Mouse (Mus musculus): ENCODE data around the gene Dffa.

The Dffa gene

DNA sequence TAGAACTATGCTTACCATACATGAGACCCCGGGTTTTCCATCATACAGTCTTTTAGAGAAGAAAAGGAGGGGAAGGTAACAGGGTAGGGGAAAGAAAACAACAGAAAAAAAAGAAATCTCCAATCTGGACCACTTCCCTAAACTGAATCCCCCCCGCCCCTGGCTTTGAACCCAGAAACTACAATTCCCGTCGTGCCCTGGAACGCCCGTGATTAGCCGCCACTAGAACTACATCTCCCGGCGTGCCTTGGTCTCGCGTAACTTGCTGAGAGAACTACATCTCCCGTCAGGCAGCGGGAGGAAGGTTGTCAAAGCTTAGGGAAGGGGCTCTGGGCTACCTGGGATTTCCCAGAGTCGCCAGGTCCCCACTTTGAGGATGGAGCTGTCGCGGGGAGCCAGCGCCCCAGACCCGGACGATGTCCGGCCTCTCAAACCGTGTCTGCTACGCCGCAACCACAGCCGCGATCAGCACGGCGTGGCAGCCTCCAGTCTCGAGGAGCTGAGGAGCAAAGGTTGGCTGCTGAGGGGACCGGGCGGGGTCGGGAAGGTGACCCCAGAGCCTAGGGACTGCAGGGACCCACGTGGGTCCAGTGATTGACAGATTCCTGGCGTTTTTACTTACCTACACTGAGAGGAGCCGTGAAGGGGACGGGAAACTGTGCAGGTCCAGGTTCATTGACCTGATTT lies at the start of gene Dffa:
Dffa (plus strand) TSS at position 272 of the 687 bp plus-strand sequence.
- DNase-seq (ENCODE audit: low spot score in 2 of 2): peak; percentile 89 to 96

GRCm38 (mm10) chr4:149055847-149056246 lies 48.1 kb upstream of the Dffa start:
- no peak for DNase-seq (ENCODE audit: low spot score in 2 of 2)

- DNase-seq (ENCODE audit: low spot score in 2 of 2): no peak
These were observed 47.0 kb upstream of the Dffa start for GRCm38 (mm10) chr4:149056957-149057356.

- DNase-seq (ENCODE audit: low spot score in 2 of 2): no peak
These were observed 46.5 kb upstream of the Dffa start for GRCm38 (mm10) chr4:149057470-149057869.

- DNase-seq (ENCODE audit: low spot score in 2 of 2): no peak
These were observed 45.6 kb upstream of the Dffa start for GRCm38 (mm10) chr4:149058298-149058697.

DNA sequence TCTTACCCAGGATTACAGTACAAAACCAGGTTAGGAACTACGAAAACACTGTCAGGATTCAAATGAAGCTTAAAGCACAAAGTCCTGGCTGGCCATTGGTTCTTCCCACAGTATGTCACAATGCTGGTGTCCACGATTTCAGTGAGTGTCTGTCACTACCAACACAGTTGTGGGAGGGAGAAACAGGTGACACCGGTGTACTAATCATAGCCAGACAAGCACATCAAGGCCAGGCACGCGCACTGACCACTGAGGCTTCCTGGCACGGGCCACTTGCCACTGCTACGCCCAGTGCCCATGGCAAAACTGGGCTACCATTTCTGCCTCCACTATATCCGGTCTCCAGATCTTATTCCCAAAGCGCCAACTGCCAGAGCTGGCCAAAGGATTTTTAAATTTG lies 44.2 kb upstream of the Dffa start:
- DNase-seq (ENCODE audit: low spot score in 2 of 2): no peak

DNA sequence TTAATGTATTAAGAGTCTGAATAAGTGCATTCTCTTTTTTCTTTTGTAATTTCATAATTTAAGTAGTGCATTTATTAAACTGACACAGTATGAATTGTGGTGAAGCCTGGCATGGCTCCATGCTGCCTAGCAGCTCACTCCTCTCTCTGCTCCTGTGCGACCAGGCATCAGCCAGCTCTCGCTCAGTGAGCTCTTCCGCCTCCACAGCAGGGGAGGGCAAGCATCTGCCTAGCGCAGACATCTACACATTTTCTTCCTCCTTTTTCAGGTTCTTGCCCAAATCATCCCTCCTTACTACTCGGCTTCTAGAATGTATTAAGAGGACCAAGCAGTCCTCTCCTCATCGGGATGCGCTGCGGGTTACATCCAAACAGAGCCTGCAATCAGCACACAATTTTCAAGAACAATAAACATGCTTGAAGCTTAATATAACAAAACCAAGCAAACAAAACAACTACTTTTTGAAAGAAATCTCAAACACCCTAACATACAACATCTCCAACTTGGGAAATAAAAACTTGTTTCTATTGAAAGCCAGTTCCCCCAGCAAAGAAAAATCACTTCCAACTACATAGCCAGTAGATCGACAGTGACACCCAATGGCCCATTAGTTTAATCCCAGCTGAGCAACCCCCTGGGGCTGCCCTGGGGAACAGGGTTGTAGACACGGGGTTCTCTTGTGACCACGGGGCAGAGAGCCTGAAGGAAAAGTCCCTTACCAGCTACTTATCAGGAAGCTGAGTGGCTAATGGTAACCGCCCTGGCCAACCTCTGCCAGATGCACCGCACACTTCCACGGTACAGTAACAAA lies 43.1 kb upstream of the Dffa start:
- no peak for DNase-seq (ENCODE audit: low spot score in 2 of 2)

DNA sequence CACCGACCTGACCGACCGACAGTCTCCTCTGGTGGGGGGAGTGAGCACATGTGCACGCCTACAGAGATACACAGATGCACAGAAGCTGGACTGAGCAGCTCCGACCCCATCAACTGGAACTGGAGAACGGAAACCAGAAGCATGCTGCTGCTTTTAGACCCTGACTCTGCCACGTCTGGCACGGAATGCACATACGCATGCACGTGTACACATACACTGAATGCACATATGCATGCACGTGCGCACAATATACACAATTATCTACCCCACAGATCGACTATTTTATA lies 42.6 kb upstream of the Dffa start:
- DNase-seq (ENCODE audit: low spot score in 2 of 2): no peak

DNA sequence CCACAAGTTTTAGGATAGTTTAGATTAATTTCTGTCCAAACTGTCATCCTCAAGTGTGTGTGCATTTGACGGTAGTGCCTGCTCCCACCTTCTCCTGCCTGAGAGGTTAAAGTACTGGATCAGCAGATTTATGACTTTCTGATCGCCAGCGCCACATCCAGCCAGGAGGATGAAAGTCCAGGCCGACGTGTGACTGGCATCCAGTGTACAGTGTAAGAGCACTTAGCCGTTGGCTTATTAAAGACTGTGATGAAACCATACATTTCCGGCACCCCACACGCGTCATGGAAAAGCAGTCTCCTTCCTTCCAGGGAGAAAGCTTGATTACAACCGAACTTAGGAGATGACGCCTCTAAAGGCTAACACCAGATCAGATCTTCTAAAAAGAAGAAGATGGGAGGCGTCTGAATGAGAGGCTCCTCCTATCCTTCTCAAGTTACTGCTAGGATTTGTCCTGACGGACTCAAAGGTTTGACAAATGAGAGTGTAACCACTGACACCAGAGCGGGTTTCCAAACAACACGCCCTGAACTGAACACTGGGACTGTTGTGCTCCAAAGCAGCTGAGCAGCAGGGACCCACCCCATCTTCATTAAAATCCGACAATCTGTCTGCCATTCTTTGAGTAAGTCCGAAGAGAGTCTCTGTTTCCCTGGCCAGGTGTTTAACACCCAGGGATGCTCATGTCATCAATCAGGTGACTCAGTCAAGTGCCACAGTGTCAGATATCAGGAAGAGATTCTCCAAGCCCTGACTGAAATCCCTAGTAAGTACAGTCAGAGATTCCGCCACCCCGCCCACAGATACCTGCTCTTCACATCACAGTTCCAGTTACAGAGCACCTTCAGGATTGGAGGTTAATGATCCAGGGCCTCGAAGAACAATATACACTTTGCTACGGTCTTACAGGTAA lies 41.3 kb upstream of the Dffa start:
- no peak for DNase-seq (ENCODE audit: low spot score in 2 of 2)

- DNase-seq (ENCODE audit: low spot score in 2 of 2): no peak
These were observed 39.7 kb upstream of the Dffa start for GRCm38 (mm10) chr4:149064061-149064854.

GRCm38 (mm10) chr4:149066672-149067551 lies 37.0 kb upstream of the Dffa start:
- no peak for DNase-seq (ENCODE audit: low spot score in 2 of 2)

GRCm38 (mm10) chr4:149075073-149075472 lies 28.9 kb upstream of the Dffa start:
- peak; percentile 45 to 55 for DNase-seq (ENCODE audit: low spot score in 2 of 2)

DNA sequence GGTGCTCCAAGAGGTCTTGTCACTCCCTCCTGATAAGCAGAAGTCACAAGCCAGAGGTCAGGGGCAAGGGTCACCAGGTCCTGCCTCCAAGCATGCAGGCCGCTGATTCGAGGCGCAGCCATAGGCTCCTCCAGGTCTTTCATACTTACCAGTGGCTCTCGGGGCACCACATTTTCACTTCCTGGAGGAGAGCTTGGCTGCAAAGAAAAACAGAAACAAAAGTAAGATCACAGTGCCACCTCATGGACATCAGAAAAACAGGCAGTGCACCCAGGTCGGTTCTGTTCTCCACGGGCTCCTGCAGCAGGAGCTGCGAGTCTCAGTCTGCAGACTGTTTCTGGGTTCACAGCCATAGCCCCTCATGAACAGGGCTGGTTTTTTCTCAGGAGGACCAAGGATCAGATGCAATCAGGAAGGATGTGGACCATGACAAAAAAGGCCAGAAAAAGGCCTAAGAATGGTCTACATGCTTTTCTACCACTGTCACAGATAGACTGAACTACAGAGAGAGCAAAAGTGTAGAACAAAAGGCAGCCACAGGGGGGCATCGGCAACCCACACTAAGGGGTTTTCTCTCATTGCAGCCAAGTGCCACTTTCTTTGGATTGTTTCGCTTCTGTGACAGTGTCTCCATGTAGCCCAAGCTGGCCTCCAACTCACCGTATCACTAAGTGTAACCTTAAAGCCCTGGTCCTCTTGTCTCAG lies 27.9 kb upstream of the Dffa start:
- peak; percentile 46 to 54 for DNase-seq (ENCODE audit: low spot score in 2 of 2)

GRCm38 (mm10) chr4:149078261-149078660 lies 25.7 kb upstream of the Dffa start:
- DNase-seq (ENCODE audit: low spot score in 2 of 2): no peak

- no peak for DNase-seq (ENCODE audit: low spot score in 2 of 2)
These were observed 24.3 kb upstream of the Dffa start for GRCm38 (mm10) chr4:149079629-149080028.

DNA sequence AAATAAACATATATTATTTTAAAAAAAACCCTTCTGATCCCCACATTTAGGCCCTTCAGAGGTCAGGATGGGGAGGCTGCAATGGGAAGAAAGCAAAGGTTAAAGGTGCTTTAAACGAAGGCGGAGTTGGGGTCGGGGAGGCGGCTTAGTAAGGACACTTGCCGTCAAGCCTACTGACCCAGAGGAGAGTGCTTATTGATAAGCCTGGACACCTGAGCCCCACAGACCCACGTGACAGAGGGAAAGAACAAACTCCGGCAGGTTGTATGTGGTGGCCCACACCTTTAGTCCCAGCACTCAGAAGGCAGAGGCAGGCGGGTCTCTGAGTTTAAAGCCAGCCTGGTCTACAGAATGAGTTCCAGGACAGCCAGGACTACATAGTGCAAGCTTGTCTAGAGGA lies 23.8 kb upstream of the Dffa start:
- DNase-seq (ENCODE audit: low spot score in 2 of 2): no peak

DNA sequence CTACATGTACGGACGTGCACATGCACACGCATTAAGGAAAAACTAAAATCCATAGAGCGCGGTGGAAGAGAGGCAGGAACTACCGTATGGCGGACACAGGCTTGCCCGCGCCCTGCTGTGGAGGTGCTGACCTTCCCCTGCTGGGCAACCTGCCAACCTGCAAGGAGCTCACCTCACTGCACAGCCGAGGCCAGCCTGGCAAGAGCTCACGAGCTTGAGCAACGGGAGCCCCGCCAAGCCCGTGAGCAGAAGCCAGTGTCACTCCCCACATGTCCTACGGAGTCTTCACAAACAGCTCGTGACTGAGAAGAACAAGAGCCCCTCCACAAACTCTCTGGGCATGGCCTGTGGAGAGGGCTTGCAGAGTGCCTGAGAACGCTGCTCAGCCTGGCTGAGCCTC lies 22.4 kb upstream of the Dffa start:
- DNase-seq (ENCODE audit: low spot score in 2 of 2): peak; percentile 73 to 79

DNA sequence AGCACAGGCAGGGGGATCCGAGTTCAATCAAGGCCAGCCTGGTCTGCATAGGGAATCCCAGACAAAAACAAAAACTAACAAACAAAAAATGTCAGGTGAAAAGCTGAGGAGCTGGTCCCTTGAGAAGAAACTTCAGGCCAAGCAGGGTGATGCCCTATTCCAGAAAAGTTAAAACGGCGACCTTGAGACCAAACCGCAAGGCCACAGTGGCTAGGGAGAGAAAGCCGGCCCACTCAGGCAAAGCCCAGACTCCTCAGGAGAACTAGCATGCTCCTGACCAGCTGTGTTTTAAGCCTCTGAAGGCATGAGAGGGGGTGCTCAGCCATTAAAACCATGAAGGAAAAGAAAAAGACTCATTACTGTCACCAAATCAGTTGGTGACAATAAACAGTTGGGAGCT lies 18.6 kb upstream of the Dffa start:
- no peak for DNase-seq (ENCODE audit: low spot score in 2 of 2)

DNA sequence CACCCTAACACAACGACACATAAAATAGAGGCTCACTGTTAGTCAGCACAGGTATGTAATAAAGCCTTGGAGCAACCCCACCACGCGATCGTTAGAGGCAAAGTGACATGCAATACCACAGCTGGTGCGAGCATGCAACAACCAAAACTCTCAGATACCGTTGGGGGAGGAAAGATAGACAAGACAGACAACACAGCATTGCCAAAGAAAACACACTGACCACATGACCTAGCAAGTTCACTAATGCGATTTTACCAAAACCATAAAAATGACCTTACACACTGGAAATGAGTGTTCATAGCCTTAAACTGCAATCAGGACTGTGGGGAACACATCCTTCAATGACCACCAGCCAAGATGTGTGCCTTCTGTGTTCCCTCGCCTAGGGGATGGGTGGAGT lies 12.6 kb upstream of the Dffa start:
- DNase-seq (ENCODE audit: low spot score in 2 of 2): no peak

- DNase-seq (ENCODE audit: low spot score in 2 of 2): no peak
These were observed 6.0 kb upstream of the Dffa start for GRCm38 (mm10) chr4:149097956-149098355.
